Mouse (Mus musculus): ENCODE data around the gene Abt1. TPM values are rescaled to one million over a fixed set of nuclear protein-coding genes. Genes with fewer than 3 reads are reported as not detected.

The Abt1 gene
- polyA plus RNA-seq, 1 experiment from 2014 or later: 13.4 TPM

GRCm38 (mm10) chr13:23372433-23372832 lies 51.2 kb downstream of the Abt1 start:
- no peak overlapping the region for H3K4me2 ChIP-seq (replicated peaks)
- ATAC-seq (ENCODE audit: low FRiP score, low read depth): no peak
- no peak overlapping the region for H3K4me3 ChIP-seq
- H3K4me1 ChIP-seq: peaks cover 12% of the 10 kb centered on the region
- no peak overlapping the region for H3K9ac ChIP-seq
- H3K27ac ChIP-seq: no peak overlapping the region
- no peaks in the 10 kb centered on the region for H3K36me3 ChIP-seq
- no peaks in the 10 kb centered on the region for H3K27me3 ChIP-seq
- no peaks in the 10 kb centered on the region for H3K9me3 ChIP-seq
- whole genome bisulfite sequencing: 63% methylated on average over 1 of the region's 1 CpGs

GRCm38 (mm10) chr13:23370075-23370474 lies 53.6 kb downstream of the Abt1 start:
- 0 out of 2 replicates have a peak, but pooled peaks cover 3% of the 10 kb centered on the region for H3K36me3 ChIP-seq
- H3K9me3 ChIP-seq: no peaks in the 10 kb centered on the region
- H3K27me3 ChIP-seq: no peaks in the 10 kb centered on the region
- H3K27ac ChIP-seq: no peak overlapping the region
- H3K4me2 ChIP-seq (replicated peaks): peak overlapping the region; percentile 80
- H3K4me3 ChIP-seq: peak overlapping the region; percentile 75
- peaks cover 27% of the 10 kb centered on the region for H3K4me1 ChIP-seq
- 0 out of 2 replicates have a peak overlapping the region, but pooled peaks have one; percentile 85 for H3K9ac ChIP-seq
- 95% methylated on average over 4 of the region's 4 CpGs for WGBS
- no peak for ATAC-seq (ENCODE audit: low FRiP score, low read depth)

- ATAC-seq (ENCODE audit: low FRiP score, low read depth): peak; percentile 21
- Histone ChIP-seq H3K27me3 (no peaks in the 10 kb centered on the region), H3K9ac (peak overlapping the region; percentile 85), H3K36me3 (0 out of 2 replicates have a peak, but pooled peaks cover 6% of the 10 kb centered on the region), H3K9me3 (no peaks in the 10 kb centered on the region), H3K4me1 (peaks cover 30% of the 10 kb centered on the region), H3K4me3 (peak overlapping the region; percentile 75), H3K4me2 (replicated peaks) (peak overlapping the region; percentile 80), H3K27ac (peak overlapping the region; percentile 94)
- under 1% methylated on average over 10 of the region's 10 CpGs for WGBS
These were observed 54.3 kb downstream of the Abt1 start for GRCm38 (mm10) chr13:23369421-23369765.

GRCm38 (mm10) chr13:23368583-23369420 lies 54.9 kb downstream of the Abt1 start, which contains the start of gene Zfp322a:
TSS of gene Zfp322a (minus strand) at chr13:23369208.
- Histone ChIP-seq H3K4me3 (peak within 1 kb of the TSS; percentile 75), H3K9me3 (no peaks in the 10 kb centered on the region), H3K4me2 (replicated peaks) (peak within 1 kb of the TSS; percentile 80), H3K4me1 (peaks cover 30% of the 10 kb centered on the region), H3K9ac (peak within 1 kb of the TSS; percentile 85), H3K36me3 (peaks cover 12% of the 10 kb centered on the region; the same call in 1 of the 2 replicates), H3K27ac (peak within 1 kb of the TSS; percentile 94), H3K27me3 (no peaks in the 10 kb centered on the region)
- peak; percentile 100 for ATAC-seq (ENCODE audit: low FRiP score, low read depth)
- under 1% methylated on average over 55 of the region's 55 CpGs for WGBS

Other genes starting within 250 kb of the Abt1 start
- gene Vmn1r220, start 235.9 kb downstream of the Abt1 start, polyA plus RNA-seq (2015; fragmentation: Nextera tagmentation; extraction: Ambion mirVana): not detected in 2 replicates
- gene Vmn1r221, start 209.7 kb downstream of the Abt1 start, polyA plus RNA-seq (2015; fragmentation: Nextera tagmentation; extraction: Ambion mirVana): not detected in 2 replicates
- not detected in 2 replicates for gene Vmn1r222, start 187.9 kb downstream of the Abt1 start, polyA plus RNA-seq (2015; fragmentation: Nextera tagmentation; extraction: Ambion mirVana)
- not detected in 2 replicates for gene Vmn1r223, start 176.7 kb downstream of the Abt1 start, polyA plus RNA-seq (2015; fragmentation: Nextera tagmentation; extraction: Ambion mirVana)
- 65.0 and 70.3 TPM in 2 replicates for gene Zfp322a, start 54.7 kb downstream of the Abt1 start, polyA plus RNA-seq (2015; fragmentation: Nextera tagmentation; extraction: Ambion mirVana)
- gene Btn1a1, start 42.0 kb upstream of the Abt1 start, polyA plus RNA-seq (2015; fragmentation: Nextera tagmentation; extraction: Ambion mirVana): 0.19 and 0.45 TPM in 2 replicates
- gene Btn2a2, start 65.0 kb upstream of the Abt1 start, polyA plus RNA-seq (2015; fragmentation: Nextera tagmentation; extraction: Ambion mirVana): 1.4 and 1.5 TPM in 2 replicates
- gene Hist1h4h, start 107.2 kb upstream of the Abt1 start, polyA plus RNA-seq (2015; fragmentation: Nextera tagmentation; extraction: Ambion mirVana): 4.1 and 8.4 TPM in 2 replicates
- 9.3 and 10.0 TPM in 2 replicates for gene Hist1h2af, start 110.0 kb upstream of the Abt1 start, polyA plus RNA-seq (2015; fragmentation: Nextera tagmentation; extraction: Ambion mirVana)
- 9.8 and 10.9 TPM in 2 replicates for gene Hist1h3g, start 111.6 kb upstream of the Abt1 start, polyA plus RNA-seq (2015; fragmentation: Nextera tagmentation; extraction: Ambion mirVana)
- 0.74 and 1.0 TPM in 2 replicates for gene Hist1h2bh, start 119.5 kb upstream of the Abt1 start, polyA plus RNA-seq (2015; fragmentation: Nextera tagmentation; extraction: Ambion mirVana)
- 1.5 and 1.7 TPM in 2 replicates for gene Hist1h3f, start 120.2 kb upstream of the Abt1 start, polyA plus RNA-seq (2015; fragmentation: Nextera tagmentation; extraction: Ambion mirVana)
- gene Hist1h4f, start 127.8 kb upstream of the Abt1 start, polyA plus RNA-seq (2015; fragmentation: Nextera tagmentation; extraction: Ambion mirVana): 1.0 and 1.9 TPM in 2 replicates
- 0.46 and 0.51 TPM in 2 replicates for gene Hist1h1d, start 129.4 kb upstream of the Abt1 start, polyA plus RNA-seq (2015; fragmentation: Nextera tagmentation; extraction: Ambion mirVana)
- gene Hist1h3e, start 138.5 kb upstream of the Abt1 start, polyA plus RNA-seq (2015; fragmentation: Nextera tagmentation; extraction: Ambion mirVana): 8.2 and 8.9 TPM in 2 replicates
- 110 and 115 TPM in 2 replicates for gene Hist1h2ae, start 147.4 kb upstream of the Abt1 start, polyA plus RNA-seq (2015; fragmentation: Nextera tagmentation; extraction: Ambion mirVana)
- gene Hist1h2bg, start 147.5 kb upstream of the Abt1 start, polyA plus RNA-seq (2015; fragmentation: Nextera tagmentation; extraction: Ambion mirVana): 11.2 and 14.4 TPM in 2 replicates
- gene Hist1h2bf, start 150.3 kb upstream of the Abt1 start, polyA plus RNA-seq (2015; fragmentation: Nextera tagmentation; extraction: Ambion mirVana): 9.1 and 16.5 TPM in 2 replicates
- 1.0 and 3.0 TPM in 2 replicates for gene Hist1h2ad, start 150.5 kb upstream of the Abt1 start, polyA plus RNA-seq (2015; fragmentation: Nextera tagmentation; extraction: Ambion mirVana)
- 7.8 and 8.4 TPM in 2 replicates for gene Hist1h3d, start 151.9 kb upstream of the Abt1 start, polyA plus RNA-seq (2015; fragmentation: Nextera tagmentation; extraction: Ambion mirVana)
- gene Hist1h4d, start 157.7 kb upstream of the Abt1 start, polyA plus RNA-seq (2015; fragmentation: Nextera tagmentation; extraction: Ambion mirVana): 126 and 130 TPM in 2 replicates
- 2.0 and 2.5 TPM in 2 replicates for gene Hist1h2be, start 197.3 kb upstream of the Abt1 start, polyA plus RNA-seq (2015; fragmentation: Nextera tagmentation; extraction: Ambion mirVana)
- 19.9 and 21.1 TPM in 2 replicates for gene Hist1h1e, start 198.7 kb upstream of the Abt1 start, polyA plus RNA-seq (2015; fragmentation: Nextera tagmentation; extraction: Ambion mirVana)

Data from limb, embryonic 13.5 days (tissue).